Mouse (Mus musculus): Measurements from ENCODE around the gene Urb1. TPM values are rescaled to one million over a fixed set of nuclear protein-coding genes. Genes with fewer than 3 reads are reported as not detected.

The Urb1 gene
- polyA plus RNA-seq, 1 experiment: 9.6 TPM

DNA sequence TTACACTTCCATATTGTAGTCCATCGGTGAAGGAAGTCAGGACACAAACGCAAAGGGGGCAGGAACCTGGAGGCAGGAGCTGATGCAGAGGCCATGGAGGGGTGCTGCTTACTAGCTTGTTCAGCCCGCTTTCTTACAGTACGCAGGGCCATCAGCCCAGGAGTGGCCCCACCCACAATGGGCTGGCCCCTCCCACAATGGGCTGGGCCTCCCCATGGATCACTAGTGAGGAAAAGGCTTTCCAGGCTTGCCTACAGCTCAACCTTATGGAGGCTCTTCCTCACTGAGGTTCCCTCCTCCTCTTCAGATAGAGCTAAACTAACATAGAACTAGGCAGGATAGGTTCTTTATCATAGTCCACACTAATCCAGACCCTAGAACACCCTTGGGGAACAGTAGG, 86.2 kb downstream of the Urb1 start:
- no peak for DNase-seq (ENCODE audit: low read depth)

GRCm38 (mm10) chr16:90710313-90710712, 99.9 kb downstream of the Urb1 start:
- DNase-seq (ENCODE audit: low read depth): no peak
- TF ChIP-seq CTCF (IDR thresholded peaks at IDR 0.05; ENCODE audit: borderline replicate concordance, extremely low read depth, insufficient read depth, insufficient read length) (no peak), POLR2A (IDR thresholded peaks at IDR 0.05; ENCODE audit: borderline replicate concordance, extremely low read depth, insufficient read depth, insufficient read length, poor library complexity, severe bottlenecking) (no peak)

More for the DNA sequence above, 86.2 kb downstream of the Urb1 start:
- TF ChIP-seq CTCF (IDR thresholded peaks at IDR 0.05; ENCODE audit: borderline replicate concordance, extremely low read depth, insufficient read depth, insufficient read length) (no peak), POLR2A (IDR thresholded peaks at IDR 0.05; ENCODE audit: borderline replicate concordance, extremely low read depth, insufficient read depth, insufficient read length, poor library complexity, severe bottlenecking) (no peak)

DNA sequence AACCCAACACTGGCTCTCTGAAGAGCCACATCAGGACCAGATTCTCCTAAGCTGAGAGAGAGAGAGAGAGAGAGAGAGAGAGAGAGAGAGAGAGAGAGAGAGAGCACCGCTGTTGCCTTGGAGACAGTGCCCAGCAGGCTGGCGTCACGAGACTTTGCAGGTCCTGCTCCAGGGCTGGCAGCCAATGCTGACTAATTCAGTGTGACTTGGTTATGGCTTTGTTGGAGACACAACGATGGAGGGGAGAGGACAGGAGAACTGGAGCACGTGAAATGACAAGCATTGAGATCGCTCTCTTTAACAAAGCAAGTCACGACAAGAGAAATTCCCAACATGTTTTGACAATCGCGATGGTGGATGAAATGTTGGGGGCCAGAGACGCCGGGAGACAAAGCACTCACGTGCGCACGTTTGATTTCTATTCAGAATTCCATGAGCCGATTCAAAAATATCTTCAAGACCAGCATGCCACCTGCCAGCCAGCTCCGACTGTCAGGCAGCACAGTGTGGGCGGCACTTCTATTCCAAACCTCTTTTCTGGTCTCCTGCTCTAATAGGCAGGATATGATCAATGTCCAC, 100.4 kb downstream of the Urb1 start:
- DNase-seq (ENCODE audit: low read depth): peak; percentile 98
- TF ChIP-seq POLR2A (IDR thresholded peaks at IDR 0.05; ENCODE audit: borderline replicate concordance, extremely low read depth, insufficient read depth, insufficient read length, poor library complexity, severe bottlenecking) (no peak), CTCF (IDR thresholded peaks at IDR 0.05; ENCODE audit: borderline replicate concordance, extremely low read depth, insufficient read depth, insufficient read length) (no peak)

- TF ChIP-seq CTCF (IDR thresholded peaks at IDR 0.05; ENCODE audit: borderline replicate concordance, extremely low read depth, insufficient read depth, insufficient read length): no peak
- TF ChIP-seq POLR2A (IDR thresholded peaks at IDR 0.05; ENCODE audit: borderline replicate concordance, extremely low read depth, insufficient read depth, insufficient read length, poor library complexity, severe bottlenecking): no peak
Observed at GRCm38 (mm10) chr16:90706279-90706678, 103.9 kb downstream of the Urb1 start.

GRCm38 (mm10) chr16:90704161-90704825, 105.9 kb downstream of the Urb1 start:
- TF ChIP-seq CTCF (IDR thresholded peaks at IDR 0.05; ENCODE audit: borderline replicate concordance, extremely low read depth, insufficient read depth, insufficient read length) (no peak), POLR2A (IDR thresholded peaks at IDR 0.05; ENCODE audit: borderline replicate concordance, extremely low read depth, insufficient read depth, insufficient read length, poor library complexity, severe bottlenecking) (no peak)
- no peak for DNase-seq (ENCODE audit: low read depth)

More at GRCm38 (mm10) chr16:90706279-90706678, 103.9 kb downstream of the Urb1 start:
- no peak for DNase-seq (ENCODE audit: low read depth)

- TF ChIP-seq CTCF (IDR thresholded peaks at IDR 0.05; ENCODE audit: borderline replicate concordance, extremely low read depth, insufficient read depth, insufficient read length): no peak
- no peak for TF ChIP-seq POLR2A (IDR thresholded peaks at IDR 0.05; ENCODE audit: borderline replicate concordance, extremely low read depth, insufficient read depth, insufficient read length, poor library complexity, severe bottlenecking)
Observed at GRCm38 (mm10) chr16:90703646-90704045, 106.6 kb downstream of the Urb1 start.

DNA sequence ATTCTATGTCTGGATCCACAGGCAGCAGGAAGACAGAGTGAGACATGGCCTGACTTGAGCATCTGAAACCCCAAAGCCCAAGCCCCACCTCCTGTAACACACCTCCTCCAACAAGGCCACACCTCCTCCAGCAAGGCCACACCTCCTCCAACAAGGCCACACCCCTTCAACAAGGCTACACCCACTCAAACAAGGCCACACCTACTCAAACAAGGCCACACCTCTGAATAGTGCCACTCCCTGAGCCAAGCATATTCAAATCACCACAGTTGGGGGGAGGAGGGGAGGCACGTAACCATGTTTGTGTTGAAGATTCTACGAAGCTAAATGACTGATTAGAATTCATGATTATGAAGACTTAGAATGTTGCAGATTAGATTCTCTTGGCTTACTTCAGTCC, 108.7 kb downstream of the Urb1 start:
- no peak for TF ChIP-seq CTCF (IDR thresholded peaks at IDR 0.05; ENCODE audit: borderline replicate concordance, extremely low read depth, insufficient read depth, insufficient read length)
- TF ChIP-seq POLR2A (IDR thresholded peaks at IDR 0.05; ENCODE audit: borderline replicate concordance, extremely low read depth, insufficient read depth, insufficient read length, poor library complexity, severe bottlenecking): no peak
- no peak for DNase-seq (ENCODE audit: low read depth)

More at GRCm38 (mm10) chr16:90703646-90704045, 106.6 kb downstream of the Urb1 start:
- DNase-seq (ENCODE audit: low read depth): no peak

Other genes starting within 250 kb of the Urb1 start
- 25.8 and 42.3 TPM in 2 replicates for gene Mis18a, start 83.0 kb downstream of the Urb1 start, polyA plus RNA-seq (2012; rRNA removed)
- 0.09 and 0.15 TPM in 2 replicates for gene Mrap, start 72.2 kb downstream of the Urb1 start, polyA plus RNA-seq (2012; rRNA removed)
- 2.2 and 3.7 TPM in 2 replicates for gene Eva1c, start 16.3 kb upstream of the Urb1 start, polyA plus RNA-seq (2012; rRNA removed)
- 23.0 and 24.4 TPM in 2 replicates for gene Cfap298, start 124.7 kb upstream of the Urb1 start, polyA plus RNA-seq (2012; rRNA removed)
- gene Synj1, start 200.9 kb upstream of the Urb1 start, polyA plus RNA-seq (2012; rRNA removed): 66.0 and 90.7 TPM in 2 replicates
- 148 and 160 TPM in 2 replicates for gene Paxbp1, start 234.1 kb upstream of the Urb1 start, polyA plus RNA-seq (2012; rRNA removed)